Mouse (Mus musculus) frontal cortex, postnatal 14 days (tissue): ENCODE measurements at regions not wholly inside any gene's neighbourhood (a gene's known extent, or its start where the extent isn't known, plus 50 kb on each side); places are given as distances from the start of the nearest gene placed in this dataset.
"Not testable (repeated sequence)": the region's sequence is repeated elsewhere in the genome, so short reads cannot be mapped to it uniquely, and the experiment has no call there.

ENCODE experiments used
- DNase-seq, 2 experiments: peaks; one replicate each; pipeline ENCODE4 v3.0.0; 2022; ENCODE audit warnings: low spot score in 2 of 2

- no peak for DNase-seq
Observed at GRCm38 (mm10) chr1:128535537-128536150, 56.4 kb downstream of the Cxcr4 start.

- no peak for DNase-seq
Observed at GRCm38 (mm10) chr1:128532632-128533031, 59.5 kb downstream of the Cxcr4 start.

- no peak for DNase-seq
Observed at GRCm38 (mm10) chr1:128529808-128530545, 62.1 kb downstream of the Cxcr4 start.

GRCm38 (mm10) chr1:128519234-128519633 is 72.9 kb downstream of the Cxcr4 start:
- no peak for DNase-seq

- DNase-seq = no peak
Observed at GRCm38 (mm10) chr1:128518514-128518913, 73.6 kb downstream of the Cxcr4 start.

GRCm38 (mm10) chr1:128517351-128517750 is 74.7 kb downstream of the Cxcr4 start:
- no peak for DNase-seq

GRCm38 (mm10) chr1:128514327-128514726 is 77.8 kb downstream of the Cxcr4 start:
- DNase-seq = no peak

GRCm38 (mm10) chr1:128513911-128514310 is 78.2 kb downstream of the Cxcr4 start:
- no peak for DNase-seq

- no peak for DNase-seq
Observed at GRCm38 (mm10) chr1:128513153-128513552, 78.9 kb downstream of the Cxcr4 start.

GRCm38 (mm10) chr1:128508816-128509461 is 83.2 kb downstream of the Cxcr4 start:
- no peak for DNase-seq

- DNase-seq = no peak
Observed at GRCm38 (mm10) chr1:128506551-128507313, 85.4 kb downstream of the Cxcr4 start.

- no peak for DNase-seq
Observed at GRCm38 (mm10) chr1:128504371-128504770, 87.2 kb upstream of the Dars start.

GRCm38 (mm10) chr1:128498042-128498772 is 81.0 kb upstream of the Dars start:
- DNase-seq = no peak

GRCm38 (mm10) chr1:128492251-128492650 is 75.1 kb upstream of the Dars start:
- DNase-seq = no peak

- not testable (repeated sequence) for DNase-seq
Observed at GRCm38 (mm10) chr1:128487181-128487580, 70.0 kb upstream of the Dars start.

- no peak for DNase-seq
Observed at GRCm38 (mm10) chr1:128478376-128478775, 61.2 kb upstream of the Dars start.

- DNase-seq = no peak
Observed at GRCm38 (mm10) chr1:128477653-128478052, 60.5 kb upstream of the Dars start.

- DNase-seq = no peak
Observed at GRCm38 (mm10) chr1:128472713-128473230, 55.6 kb upstream of the Dars start.

- DNase-seq = peak; percentile 66 to 71
Observed at GRCm38 (mm10) chr1:128472022-128472712, 55.0 kb upstream of the Dars start.

- DNase-seq = no peak
Observed at GRCm38 (mm10) chr1:128470786-128471185, 53.6 kb upstream of the Dars start.

GRCm38 (mm10) chr1:128469054-128469453 is 51.9 kb upstream of the Dars start:
- no peak for DNase-seq
